Mouse (Mus musculus) hindlimb bud, embryonic 11.5 days (tissue): ENCODE measurements around the gene Bmt2.

ENCODE experiments used
- DNase-seq: peaks from one replicate; pipeline ENCODE4 v3.0.0-alpha.2; 2012; ENCODE audit warnings: low read depth, low spot score; ENCODE audit errors: extremely low spot score

The Bmt2 gene

GRCm38 (mm10) chr6:13619618-13620017, 58.1 kb downstream of the Bmt2 start:
- no peak for DNase-seq

GRCm38 (mm10) chr6:13617110-13617509, 60.7 kb downstream of the Bmt2 start:
- no peak for DNase-seq

GRCm38 (mm10) chr6:13614568-13614967, 63.2 kb downstream of the Bmt2 start:
- no peak for DNase-seq

- no peak for DNase-seq
Measured at GRCm38 (mm10) chr6:13613671-13614070, 64.1 kb downstream of the Bmt2 start.

- DNase-seq = no peak
Measured at GRCm38 (mm10) chr6:13610869-13611268, 66.9 kb downstream of the Bmt2 start.

- no peak for DNase-seq
Measured at GRCm38 (mm10) chr6:13609353-13610140, 68.2 kb downstream of the Bmt2 start.

GRCm38 (mm10) chr6:13607621-13608493, 69.9 kb downstream of the Bmt2 start, which contains the start of gene Tmem168:
Gene Tmem168 (minus strand): TSS chr6:13608100.
- DNase-seq = no peak

GRCm38 (mm10) chr6:13606921-13607620, 70.7 kb downstream of the Bmt2 start:
- DNase-seq = peak; percentile 39

- no peak for DNase-seq
Measured at GRCm38 (mm10) chr6:13606394-13606793, 71.4 kb downstream of the Bmt2 start.

- no peak for DNase-seq
Measured at GRCm38 (mm10) chr6:13603134-13603533, 74.6 kb downstream of the Bmt2 start.

GRCm38 (mm10) chr6:13601587-13601986, 76.2 kb downstream of the Bmt2 start:
- no peak for DNase-seq

GRCm38 (mm10) chr6:13598239-13598923, 79.4 kb downstream of the Bmt2 start:
- no peak for DNase-seq

GRCm38 (mm10) chr6:13592729-13593345, 84.9 kb downstream of the Bmt2 start:
- peak; percentile 56 for DNase-seq

- no peak for DNase-seq
Measured at GRCm38 (mm10) chr6:13586560-13586959, 91.2 kb downstream of the Bmt2 start.

GRCm38 (mm10) chr6:13586154-13586553, 91.6 kb downstream of the Bmt2 start:
- DNase-seq = no peak

GRCm38 (mm10) chr6:13584788-13585187, 93.0 kb downstream of the Bmt2 start:
- no peak for DNase-seq

- no peak for DNase-seq
Measured at GRCm38 (mm10) chr6:13582075-13582474, 95.7 kb downstream of the Bmt2 start.
